Mouse (Mus musculus): ENCODE data around the gene Pou2af1. TPM values are rescaled to one million over a fixed set of nuclear protein-coding genes. Genes with fewer than 3 reads are reported as not detected.

Pou2af1 gene
- polyA plus RNA-seq, 1 experiment, result not detected

DNA sequence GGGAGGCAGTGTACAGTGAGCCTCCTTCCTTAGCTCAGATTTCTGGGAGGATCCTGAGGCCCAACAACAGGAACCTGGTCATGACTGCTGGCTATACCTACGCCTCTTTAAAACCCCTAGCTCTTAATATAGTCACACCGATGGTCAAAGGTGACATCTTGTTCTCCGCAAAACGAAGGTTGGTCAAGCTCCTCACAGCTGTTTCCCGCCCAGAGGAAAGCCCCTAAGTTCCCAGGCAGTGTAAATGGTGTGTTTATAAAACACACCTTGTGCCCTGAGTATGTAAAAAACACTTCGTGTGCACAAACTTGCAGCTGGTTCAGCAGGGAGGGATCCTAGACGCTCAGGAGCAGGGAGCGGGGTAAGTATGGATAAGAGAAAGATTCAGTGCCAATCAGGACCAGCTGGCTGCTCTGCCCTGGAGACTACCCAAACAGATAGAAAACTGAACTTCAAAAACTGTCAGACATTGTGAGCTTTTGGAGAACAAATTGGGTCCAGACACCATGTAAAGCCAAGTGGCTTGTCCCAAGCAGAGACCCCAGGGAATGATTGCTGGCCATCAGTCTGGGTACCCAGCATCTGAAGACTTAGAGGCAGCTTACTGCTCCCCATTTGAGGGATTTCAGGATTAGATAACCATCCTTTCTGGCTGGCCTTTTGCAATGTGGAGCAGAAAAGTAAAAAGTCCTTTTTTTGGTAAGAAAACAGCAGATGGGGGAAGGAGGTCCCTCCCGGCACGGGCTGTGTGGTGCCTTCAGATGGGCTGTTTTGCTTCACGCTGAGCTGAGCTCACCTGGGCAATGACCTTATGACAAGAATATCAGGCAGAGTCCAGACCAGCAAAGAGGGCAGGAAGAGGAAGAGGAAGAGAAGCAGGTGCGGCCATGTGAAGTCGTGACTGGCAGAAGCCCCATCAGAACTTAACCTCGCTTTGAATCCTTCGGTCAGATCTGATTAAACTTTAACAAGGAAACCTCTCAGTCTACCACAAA, 30.5 kb upstream of the Pou2af1 start:
- no peaks in the 10 kb centered on the region for H3K9me3 ChIP-seq (replicated peaks; ENCODE audit: control insufficient read depth, insufficient read depth, low read length, poor library complexity, severe bottlenecking)
- H3K9ac ChIP-seq (ENCODE audit: low read depth, poor library complexity, severe bottlenecking), result no peak overlapping the region
- no peak overlapping the region for H3K4me3 ChIP-seq (ENCODE audit: low read depth, low read length)
- no peaks in the 10 kb centered on the region for H3K4me1 ChIP-seq (ENCODE audit: control insufficient read depth, insufficient read depth, low read length)
- no peak overlapping the region for H3K27ac ChIP-seq (ENCODE audit: insufficient read depth, low read length)
- no peaks in the 10 kb centered on the region for H3K27me3 ChIP-seq (ENCODE audit: control insufficient read depth, insufficient read depth, low read length, poor library complexity, severe bottlenecking)
- no peaks in the 10 kb centered on the region for H3K36me3 ChIP-seq (ENCODE audit: control insufficient read depth, insufficient read depth, low read length, poor library complexity, severe bottlenecking)
- no peak for TF ChIP-seq CTCF (IDR thresholded peaks at IDR 0.05; ENCODE audit: low read depth, low read length)
- TF ChIP-seq POLR2A (IDR thresholded peaks at IDR 0.05; ENCODE audit: insufficient read depth, low read length), result no peak
- no peak for TF ChIP-seq EP300 (IDR thresholded peaks at IDR 0.05; ENCODE audit: insufficient read depth, low read depth, low read length)

DNA sequence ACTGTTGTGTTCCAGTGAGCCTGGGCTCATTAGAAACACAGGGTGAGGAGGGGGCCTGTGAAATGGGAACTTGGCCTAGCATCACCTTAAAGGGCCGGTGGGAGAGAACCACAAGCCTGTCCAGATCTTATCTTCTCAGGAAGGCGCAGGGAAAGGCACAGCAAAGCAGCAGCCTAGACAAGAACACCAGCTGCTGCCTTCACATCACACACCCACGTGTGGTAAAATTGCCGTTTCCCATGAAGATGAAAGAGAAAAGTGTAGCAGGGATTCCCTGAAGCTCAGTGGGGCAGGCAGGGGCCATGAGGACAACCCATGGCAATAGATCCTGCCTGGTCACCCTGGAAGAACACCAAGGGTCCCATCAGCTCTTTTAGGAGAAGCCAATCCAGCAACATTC, 28.1 kb upstream of the Pou2af1 start:
- Histone ChIP-seq H3K36me3 (ENCODE audit: control insufficient read depth, insufficient read depth, low read length, poor library complexity, severe bottlenecking) (no peaks in the 10 kb centered on the region), H3K4me3 (ENCODE audit: low read depth, low read length) (no peak overlapping the region), H3K27me3 (ENCODE audit: control insufficient read depth, insufficient read depth, low read length, poor library complexity, severe bottlenecking) (no peaks in the 10 kb centered on the region), H3K27ac (ENCODE audit: insufficient read depth, low read length) (no peak overlapping the region), H3K9ac (ENCODE audit: low read depth, poor library complexity, severe bottlenecking) (no peak overlapping the region), H3K4me1 (ENCODE audit: control insufficient read depth, insufficient read depth, low read length) (no peaks in the 10 kb centered on the region), H3K9me3 (replicated peaks; ENCODE audit: control insufficient read depth, insufficient read depth, low read length, poor library complexity, severe bottlenecking) (no peaks in the 10 kb centered on the region)
- TF ChIP-seq EP300 (IDR thresholded peaks at IDR 0.05; ENCODE audit: insufficient read depth, low read depth, low read length) (no peak), POLR2A (IDR thresholded peaks at IDR 0.05; ENCODE audit: insufficient read depth, low read length) (no peak), CTCF (IDR thresholded peaks at IDR 0.05; ENCODE audit: low read depth, low read length) (no peak)

- Histone ChIP-seq H3K4me3 (ENCODE audit: low read depth, low read length) (no peak overlapping the region), H3K36me3 (ENCODE audit: control insufficient read depth, insufficient read depth, low read length, poor library complexity, severe bottlenecking) (no peaks in the 10 kb centered on the region), H3K4me1 (ENCODE audit: control insufficient read depth, insufficient read depth, low read length) (no peaks in the 10 kb centered on the region), H3K9me3 (replicated peaks; ENCODE audit: control insufficient read depth, insufficient read depth, low read length, poor library complexity, severe bottlenecking) (no peaks in the 10 kb centered on the region), H3K27me3 (ENCODE audit: control insufficient read depth, insufficient read depth, low read length, poor library complexity, severe bottlenecking) (no peaks in the 10 kb centered on the region), H3K27ac (ENCODE audit: insufficient read depth, low read length) (no peak overlapping the region), H3K9ac (ENCODE audit: low read depth, poor library complexity, severe bottlenecking) (no peak overlapping the region)
- TF ChIP-seq POLR2A (IDR thresholded peaks at IDR 0.05; ENCODE audit: insufficient read depth, low read length) (no peak), EP300 (IDR thresholded peaks at IDR 0.05; ENCODE audit: insufficient read depth, low read depth, low read length) (no peak), CTCF (IDR thresholded peaks at IDR 0.05; ENCODE audit: low read depth, low read length) (no peak)
Observed at GRCm38 (mm10) chr9:51185871-51186270, 27.6 kb upstream of the Pou2af1 start.

GRCm38 (mm10) chr9:51190655-51191054, 22.9 kb upstream of the Pou2af1 start:
- Histone ChIP-seq H3K27ac (ENCODE audit: insufficient read depth, low read length) (no peak overlapping the region), H3K4me1 (ENCODE audit: control insufficient read depth, insufficient read depth, low read length) (no peaks in the 10 kb centered on the region), H3K9ac (ENCODE audit: low read depth, poor library complexity, severe bottlenecking) (no peak overlapping the region), H3K36me3 (ENCODE audit: control insufficient read depth, insufficient read depth, low read length, poor library complexity, severe bottlenecking) (no peaks in the 10 kb centered on the region), H3K27me3 (ENCODE audit: control insufficient read depth, insufficient read depth, low read length, poor library complexity, severe bottlenecking) (no peaks in the 10 kb centered on the region), H3K4me3 (ENCODE audit: low read depth, low read length) (no peak overlapping the region), H3K9me3 (replicated peaks; ENCODE audit: control insufficient read depth, insufficient read depth, low read length, poor library complexity, severe bottlenecking) (no peaks in the 10 kb centered on the region; the same call in 1 of the 2 replicates)
- no peak for TF ChIP-seq EP300 (IDR thresholded peaks at IDR 0.05; ENCODE audit: insufficient read depth, low read depth, low read length)

GRCm38 (mm10) chr9:51194790-51195189, 18.7 kb upstream of the Pou2af1 start:
- Histone ChIP-seq H3K27ac (ENCODE audit: insufficient read depth, low read length) (no peak overlapping the region), H3K4me3 (ENCODE audit: low read depth, low read length) (no peak overlapping the region), H3K9me3 (replicated peaks; ENCODE audit: control insufficient read depth, insufficient read depth, low read length, poor library complexity, severe bottlenecking) (no peaks in the 10 kb centered on the region; the same call in 1 of the 2 replicates), H3K27me3 (ENCODE audit: control insufficient read depth, insufficient read depth, low read length, poor library complexity, severe bottlenecking) (no peaks in the 10 kb centered on the region), H3K36me3 (ENCODE audit: control insufficient read depth, insufficient read depth, low read length, poor library complexity, severe bottlenecking) (no peaks in the 10 kb centered on the region), H3K4me1 (ENCODE audit: control insufficient read depth, insufficient read depth, low read length) (no peaks in the 10 kb centered on the region), H3K9ac (ENCODE audit: low read depth, poor library complexity, severe bottlenecking) (no peak overlapping the region)
- TF ChIP-seq POLR2A (IDR thresholded peaks at IDR 0.05; ENCODE audit: insufficient read depth, low read length) (no peak), CTCF (IDR thresholded peaks at IDR 0.05; ENCODE audit: low read depth, low read length) (no peak), EP300 (IDR thresholded peaks at IDR 0.05; ENCODE audit: insufficient read depth, low read depth, low read length) (no peak)

DNA sequence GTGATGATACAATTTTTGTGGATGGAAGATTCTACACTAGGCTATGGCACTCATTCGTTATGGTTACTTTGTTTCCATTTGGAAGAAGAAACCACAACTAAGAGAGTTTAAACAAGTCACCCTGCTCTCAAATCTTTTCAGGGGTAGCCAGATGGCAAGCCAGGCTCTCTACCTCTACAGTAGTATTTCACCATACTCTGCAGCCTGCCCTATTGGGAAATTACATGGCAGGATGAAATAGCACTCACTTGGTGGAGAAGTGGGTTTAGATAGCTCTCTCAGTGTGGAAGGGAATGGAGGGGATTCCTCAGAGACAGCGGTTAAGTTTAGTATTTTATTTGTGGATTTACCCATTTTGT, 4.6 kb upstream of the Pou2af1 start:
- Histone ChIP-seq H3K9me3 (replicated peaks; ENCODE audit: control insufficient read depth, insufficient read depth, low read length, poor library complexity, severe bottlenecking) (no peaks in the 10 kb centered on the region), H3K4me3 (ENCODE audit: low read depth, low read length) (no peak overlapping the region), H3K27me3 (ENCODE audit: control insufficient read depth, insufficient read depth, low read length, poor library complexity, severe bottlenecking) (no peaks in the 10 kb centered on the region; the same call in 1 of the 2 replicates), H3K4me1 (ENCODE audit: control insufficient read depth, insufficient read depth, low read length) (no peaks in the 10 kb centered on the region), H3K9ac (ENCODE audit: low read depth, poor library complexity, severe bottlenecking) (no peak overlapping the region), H3K27ac (ENCODE audit: insufficient read depth, low read length) (no peak overlapping the region), H3K36me3 (ENCODE audit: control insufficient read depth, insufficient read depth, low read length, poor library complexity, severe bottlenecking) (no peaks in the 10 kb centered on the region)
- TF ChIP-seq EP300 (IDR thresholded peaks at IDR 0.05; ENCODE audit: insufficient read depth, low read depth, low read length) (no peak), POLR2A (IDR thresholded peaks at IDR 0.05; ENCODE audit: insufficient read depth, low read length) (no peak), CTCF (IDR thresholded peaks at IDR 0.05; ENCODE audit: low read depth, low read length) (no peak)

Data from ES-Bruce4 (cell line).